Mouse (Mus musculus) adrenal gland, postnatal 36 days (tissue): ENCODE measurements around the gene Hbb-bh2. TPM values are rescaled to one million over a fixed set of nuclear protein-coding genes. Genes with fewer than 3 reads are reported as not detected.
"Not testable (repeated sequence)": the region's sequence is repeated elsewhere in the genome, so short reads cannot be mapped to it uniquely, and the experiment has no call there.

Source experiments
- DNase-seq, 2 experiments: peaks; one replicate each; pipeline ENCODE4 v3.0.0; 2021; ENCODE audit warnings: mixed read lengths in 1 of 2
- long read RNA-seq, 2 experiments: library from polyadenylated mRNA; stranded (forward); transcript quantifications; one replicate each; pipeline ENCODE4 v2.0.0; 2021; ENCODE audit warnings: borderline sequencing depth in 2 of 2
- total RNA-seq, 2 experiments: library from RNA; stranded (reverse); gene quantifications; 2 replicates each; pipeline ENCODE4 v1.2.3; 2021

Hbb-bh2 gene
- not detected for total RNA-seq
- long read RNA-seq, experiment 1, result 0 reads
- long read RNA-seq, experiment 2, result 0 reads

GRCm38 (mm10) chr7:103840268-103840667 is at the start of gene Hbb-bh2:
TSS of gene Hbb-bh2 (minus strand) at chr7:103840520.
- DNase-seq, result no peak

- no peak for DNase-seq
Measured at GRCm38 (mm10) chr7:103886152-103886551, 45.8 kb upstream of the Hbb-bh2 start, which contains the start of gene Olfr66. TSS of gene Olfr66 (minus strand) at chr7:103886252.

- DNase-seq, result no peak
Measured at GRCm38 (mm10) chr7:103877093-103877492, 36.8 kb upstream of the Hbb-bh2 start.

- DNase-seq, result no peak
Measured at GRCm38 (mm10) chr7:103874451-103874850, 34.1 kb upstream of the Hbb-bh2 start.

- DNase-seq, result no peak
Measured at GRCm38 (mm10) chr7:103873064-103873463, 32.7 kb upstream of the Hbb-bh2 start.

GRCm38 (mm10) chr7:103870667-103871066 is 30.3 kb upstream of the Hbb-bh2 start:
- no peak for DNase-seq

GRCm38 (mm10) chr7:103865716-103866115 is 25.4 kb upstream of the Hbb-bh2 start:
- no peak for DNase-seq

- DNase-seq, result no peak
Measured at GRCm38 (mm10) chr7:103861531-103861930, 21.2 kb upstream of the Hbb-bh2 start.

- peak; percentile 79 for DNase-seq
Measured at GRCm38 (mm10) chr7:103860855-103861254, 20.5 kb upstream of the Hbb-bh2 start.

GRCm38 (mm10) chr7:103859076-103859475 is 18.8 kb upstream of the Hbb-bh2 start:
- no peak for DNase-seq

GRCm38 (mm10) chr7:103854669-103855068 is 14.3 kb upstream of the Hbb-bh2 start:
- DNase-seq, result no peak

- DNase-seq, result no peak
Measured at GRCm38 (mm10) chr7:103853090-103853489, 12.8 kb upstream of the Hbb-bh2 start, which contains the start of gene Hbb-y. TSS of gene Hbb-y (minus strand) at chr7:103853216.

GRCm38 (mm10) chr7:103844525-103845325 is 4.4 kb upstream of the Hbb-bh2 start:
- no peak for DNase-seq

- DNase-seq, result no peak
Measured at GRCm38 (mm10) chr7:103843034-103843433, 2.7 kb upstream of the Hbb-bh2 start, which contains the start of gene Hbb-bh1. TSS of gene Hbb-bh1 (minus strand) at chr7:103843164.

GRCm38 (mm10) chr7:103827808-103828207 is 12.5 kb downstream of the Hbb-bh2 start, which contains the start of gene Hbb-bs:
TSS of gene Hbb-bs (minus strand) at chr7:103828096.
- DNase-seq, result no peak

GRCm38 (mm10) chr7:103827139-103827538 is 13.2 kb downstream of the Hbb-bh2 start:
- DNase-seq, result not testable (repeated sequence)

GRCm38 (mm10) chr7:103826255-103826887 is 13.9 kb downstream of the Hbb-bh2 start:
- no peak for DNase-seq

- DNase-seq, result no peak
Measured at GRCm38 (mm10) chr7:103825536-103826254, 14.6 kb downstream of the Hbb-bh2 start.

GRCm38 (mm10) chr7:103824597-103824996 is 15.7 kb downstream of the Hbb-bh2 start:
- no peak for DNase-seq

- not testable (repeated sequence) for DNase-seq
Measured at GRCm38 (mm10) chr7:103815085-103815484, 25.2 kb downstream of the Hbb-bh2 start.

GRCm38 (mm10) chr7:103813766-103814165 is 26.6 kb downstream of the Hbb-bh2 start, which contains the start of gene Hbb-bt:
TSS of gene Hbb-bt (minus strand) at chr7:103813996.
- no peak for DNase-seq

- DNase-seq, result not testable (repeated sequence)
Measured at GRCm38 (mm10) chr7:103813152-103813551, 27.2 kb downstream of the Hbb-bh2 start.
